Mouse (Mus musculus) bone marrow macrophage, adult 2 months (primary cell): ENCODE measurements around the gene Tex261. TPM values are rescaled to one million over a fixed set of nuclear protein-coding genes. Genes with fewer than 3 reads are reported as not detected.

Experiments
- H3K27ac ChIP-seq: 2 replicates; pipeline ENCODE4 v1.5.1; 2012; ENCODE audit warnings: low read depth, low read length; ENCODE audit not compliant: insufficient read depth
- H3K4me1 ChIP-seq: 2 replicates; pipeline ENCODE4 v1.6.1; 2012; ENCODE audit warnings: low read length; ENCODE audit not compliant: control insufficient read depth, insufficient read depth
- H3K4me3 ChIP-seq: 2 replicates; pipeline ENCODE4 v1.5.1; 2012; ENCODE audit warnings: mild to moderate bottlenecking, low read length, moderate library complexity; ENCODE audit not compliant: insufficient read depth
- CTCF ChIP-seq: IDR thresholded peaks from 2 replicates; pipeline ENCODE4 v1.5.1; 2012; ENCODE audit warnings: low read depth, mild to moderate bottlenecking, low read length, moderate library complexity
- POLR2A ChIP-seq: IDR thresholded peaks from 2 replicates; pipeline ENCODE4 v1.6.1; 2012; ENCODE audit warnings: mild to moderate bottlenecking, low read depth, low read length, borderline replicate concordance
- polyA plus RNA-seq: library from polyadenylated mRNA; stranded (reverse); fragments of >200 nt; gene quantifications from 2 replicates; pipeline ENCODE4 v1.2.4, GENCODE M21; 2012; ENCODE audit not compliant: missing spikeins, insufficient read depth, insufficient read length

Tex261 gene
- polyA plus RNA-seq = 97.3 and 108 TPM in 2 replicates

GRCm38 (mm10) chr6:83775638-83776293 is at the start of gene Tex261:
Gene Tex261, minus strand, starts transcription at chr6:83775813.
- TF ChIP-seq POLR2A = no peak
- peak; percentile 87 for TF ChIP-seq CTCF
- Histone ChIP-seq H3K4me3 (peak within 1 kb of the TSS; percentile 99), H3K27ac (peak within 1 kb of the TSS; percentile 79), H3K4me1 (peaks cover 8% of the 10 kb centered on the region)

GRCm38 (mm10) chr6:83821856-83822255 is 46.2 kb upstream of the Tex261 start:
- Histone ChIP-seq H3K4me1 (peaks cover 12% of the 10 kb centered on the region), H3K27ac (no peak overlapping the region), H3K4me3 (no peak overlapping the region)
- TF ChIP-seq CTCF (no peak), POLR2A (no peak)

GRCm38 (mm10) chr6:83820727-83821515 is 45.3 kb upstream of the Tex261 start:
- TF ChIP-seq POLR2A = no peak
- TF ChIP-seq CTCF = no peak
- no peak overlapping the region for H3K27ac ChIP-seq
- H3K4me1 ChIP-seq = peaks cover 12% of the 10 kb centered on the region
- H3K4me3 ChIP-seq = no peak overlapping the region

- Histone ChIP-seq H3K4me1 (peaks cover 8% of the 10 kb centered on the region), H3K27ac (no peak overlapping the region), H3K4me3 (no peak overlapping the region)
- TF ChIP-seq POLR2A = no peak
- no peak for TF ChIP-seq CTCF
Measured at GRCm38 (mm10) chr6:83818996-83819395, 43.4 kb upstream of the Tex261 start.

GRCm38 (mm10) chr6:83815801-83816200 is 40.2 kb upstream of the Tex261 start:
- Histone ChIP-seq H3K4me1 (peaks cover 4% of the 10 kb centered on the region), H3K27ac (no peak overlapping the region), H3K4me3 (no peak overlapping the region)
- TF ChIP-seq POLR2A (no peak), CTCF (no peak)

- no peak overlapping the region for H3K27ac ChIP-seq
- no peak overlapping the region for H3K4me3 ChIP-seq
- TF ChIP-seq POLR2A = no peak
- no peak for TF ChIP-seq CTCF
- peaks cover 6% of the 10 kb centered on the region for H3K4me1 ChIP-seq
Measured at GRCm38 (mm10) chr6:83802846-83803245, 27.2 kb upstream of the Tex261 start.

- Histone ChIP-seq H3K27ac (no peak overlapping the region), H3K4me3 (no peak overlapping the region), H3K4me1 (peaks cover 12% of the 10 kb centered on the region)
- no peak for TF ChIP-seq POLR2A
- TF ChIP-seq CTCF = no peak
Measured at GRCm38 (mm10) chr6:83802033-83802432, 26.4 kb upstream of the Tex261 start.

GRCm38 (mm10) chr6:83796686-83797085 is 21.1 kb upstream of the Tex261 start:
- no peak overlapping the region for H3K27ac ChIP-seq
- TF ChIP-seq POLR2A = no peak
- TF ChIP-seq CTCF = no peak
- H3K4me1 ChIP-seq = peaks cover 27% of the 10 kb centered on the region
- no peak overlapping the region for H3K4me3 ChIP-seq

GRCm38 (mm10) chr6:83795492-83795900 is 19.9 kb upstream of the Tex261 start:
- peak overlapping the region; percentile 98 for H3K27ac ChIP-seq
- peak overlapping the region; percentile 89 for H3K4me3 ChIP-seq
- peaks cover 37% of the 10 kb centered on the region for H3K4me1 ChIP-seq
- TF ChIP-seq POLR2A (no peak), CTCF (no peak)

GRCm38 (mm10) chr6:83794760-83795296 is 19.2 kb upstream of the Tex261 start, which contains the start of gene Nagk:
Gene Nagk, plus strand, starts transcription at chr6:83794982.
- H3K4me3 ChIP-seq = peak within 1 kb of the TSS; percentile 89
- H3K4me1 ChIP-seq = peaks cover 43% of the 10 kb centered on the region
- 0 out of 2 replicates have a peak, but pooled peaks have one; percentile 13 for TF ChIP-seq POLR2A
- no peak for TF ChIP-seq CTCF
- H3K27ac ChIP-seq = peak within 1 kb of the TSS; percentile 98
